7 mouse cellular contexts compared by ENCODE assay signal in the genomic region with DNA sequence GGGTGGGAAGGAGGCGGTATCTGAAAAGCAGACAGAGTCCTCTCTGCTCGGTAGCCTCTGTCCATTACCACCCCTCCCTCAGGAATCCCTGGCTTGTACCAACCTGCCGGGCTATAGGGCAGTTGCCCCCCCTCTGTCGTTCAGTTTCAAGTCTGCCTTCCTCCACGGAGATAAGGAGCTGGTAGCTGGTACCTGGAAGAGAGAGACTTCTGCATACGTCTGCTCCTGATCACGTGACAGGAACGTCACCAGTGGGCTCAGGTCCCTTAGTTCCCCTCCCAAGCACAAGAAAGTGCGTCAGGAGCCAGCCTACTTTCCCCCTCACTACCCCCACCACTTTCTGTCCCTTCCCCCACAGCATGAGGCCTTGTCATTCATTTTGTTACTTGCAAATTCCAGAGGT. TPM values are rescaled to one million over a fixed set of nuclear protein-coding genes. Genes with fewer than 3 reads are reported as not detected.
A peak's percentile ranks its signal among the peaks of the same experiment; 100 is the strongest.
DNase-seq lines count a peak whose midpoint lies in the region; ATAC-seq lines count a peak whose summit lies in the region.

Tceal5 (minus strand) TSS at position 213 of the 403 bp plus-strand sequence.

- H3K4me2 ChIP-seq in liver, embryonic 15.5 days, result peak within 1 kb of the TSS; percentile 20

- no peak within 1 kb of the TSS; the same call in 1 of the 2 replicates for H3K9ac ChIP-seq in liver, embryonic 15.5 days

- 18% methylated on average over 9 of the region's 9 CpGs for WGBS in liver, embryonic 15.5 days (ENCODE audit: insufficient replicate concordance)

- H3K4me1 ChIP-seq in liver, embryonic 15.5 days (replicated peaks), result no peaks in the 10 kb centered on the region

- ATAC-seq in liver, embryonic 15.5 days (ENCODE audit: insufficient read depth), result peak; percentile 66
- ATAC-seq in monocyte, adult 5-6 weeks (replicated peaks; ENCODE audit: insufficient number of reproducible peaks, low FRiP score, low TSS enrichment, poor library complexity, severe bottlenecking), result no peak

- peak within 1 kb of the TSS; percentile 48; the same call in 1 of the 2 replicates for H3K27ac ChIP-seq in liver, embryonic 15.5 days (replicated peaks)

- H3K9me3 ChIP-seq in liver, embryonic 15.5 days (replicated peaks), result no peaks in the 10 kb centered on the region

- no peaks in the 10 kb centered on the region for H3K36me3 ChIP-seq in liver, embryonic 15.5 days (replicated peaks)

- H3K27me3 ChIP-seq in liver, embryonic 15.5 days, result peaks cover 10% of the 10 kb centered on the region

- peak; percentile 52 for DNase-seq in brain, embryonic 18.5 days (ENCODE audit: low read depth, low spot score)
- DNase-seq in cerebellum, postnatal 36 days, result peak; percentile 64 to 67
- DNase-seq in gastrocnemius, adult 18-20 months (ENCODE audit: low spot score), result peak; percentile 32
- DNase-seq in kidney, postnatal 4 days, result peak; percentile 12 to 13
- DNase-seq in retina, embryonic 14.5 days (ENCODE audit: low spot score), result peak; percentile 48

- H3K4me3 ChIP-seq in liver, embryonic 15.5 days (replicated peaks), result peak within 1 kb of the TSS; percentile 33

RNA-seq across cellular contexts. Expression of gene Tceal5, which starts in this region (rescaled TPM):
- 10 to 100 TPM; 24.1 to 39.5 TPM for total RNA-seq in gastrocnemius, adult 18-20 months (2021)
- 8.8 and 10.7 TPM in 2 replicates for polyA plus RNA-seq in liver, embryonic 15.5 days (2015; fragmentation: Nextera tagmentation; extraction: Ambion mirVana)
- total RNA-seq in monocyte, adult 5-6 weeks (2017), result not detected in 3 replicates

Comparison
In these comparisons a context has a peak if more than half of its experiments do, and no peak if none do; other contexts are left out.
1. RNA of gene Tceal5 (total RNA-seq): 24.1 to 39.5 TPM in gastrocnemius, adult 18-20 months; not detected in monocyte, adult 5-6 weeks; every median in the first group is over 10 times any median in the second.
2. DNase-seq: peak in every context shown above with its lines; median percentile 66 in cerebellum, postnatal 36 days; 52 in brain, embryonic 18.5 days; 48 in retina, embryonic 14.5 days; 32 in gastrocnemius, adult 18-20 months; 12 in kidney, postnatal 4 days.